Mouse (Mus musculus) forebrain, embryonic 11.5 days (tissue): Measurements from ENCODE around the gene H1f0. TPM values are rescaled to one million over a fixed set of nuclear protein-coding genes. Genes with fewer than 3 reads are reported as not detected.
"Not testable (repeated sequence)": the region's sequence is repeated elsewhere in the genome, so short reads cannot be mapped to it uniquely, and the experiment has no call there.

Source experiments
- ATAC-seq: fragments of 200-750 bp; cut with Nextera tagmentation; replicated peaks from 2 replicates; pipeline ENCODE4 v1.8.0; 2017; ENCODE audit warnings: moderate TSS enrichment; ENCODE audit not compliant: low FRiP score
- DNase-seq: peaks from one replicate; pipeline ENCODE4 v3.0.0-alpha.2; 2017; ENCODE audit warnings: low spot score
- H3K27ac ChIP-seq: fragments of 300-500 bp; sonication (generic); 2 replicates; pipeline ENCODE4 v1.5.1; 2014; ENCODE audit warnings: low read depth, low read length
- H3K27me3 ChIP-seq: fragments of 300-500 bp; sonication (generic); 2 replicates; pipeline ENCODE4 v1.6.1; 2014; ENCODE audit warnings: mild to moderate bottlenecking, low read length, mixed read lengths; ENCODE audit not compliant: control insufficient read depth, insufficient read depth
- H3K36me3 ChIP-seq: fragments of 300-500 bp; sonication (generic); 2 replicates; pipeline ENCODE4 v1.6.1; 2014; ENCODE audit warnings: mild to moderate bottlenecking, low read length, moderate library complexity, mixed read lengths; ENCODE audit not compliant: control insufficient read depth, insufficient read depth
- H3K4me1 ChIP-seq: fragments of 300-500 bp; sonication (generic); replicated peaks from 2 replicates; pipeline ENCODE4 v1.6.1; 2014; ENCODE audit warnings: low read length, mixed read lengths; ENCODE audit not compliant: control insufficient read depth, insufficient read depth
- H3K4me2 ChIP-seq: fragments of 300-500 bp; sonication (generic); 2 replicates; pipeline ENCODE4 v1.6.1; 2014; ENCODE audit warnings: low read depth, mild to moderate bottlenecking, low read length, moderate library complexity, mixed read lengths; ENCODE audit not compliant: severe bottlenecking
- H3K4me3 ChIP-seq: fragments of 300-500 bp; sonication (generic); 2 replicates; pipeline ENCODE4 v1.5.1; 2014; ENCODE audit warnings: low read depth, low read length
- H3K9ac ChIP-seq: fragments of 300-500 bp; sonication (generic); 2 replicates; pipeline ENCODE4 v1.6.1; 2014; ENCODE audit warnings: low read length
- H3K9me3 ChIP-seq: fragments of 300-500 bp; sonication (generic); 2 replicates; pipeline ENCODE4 v1.6.1; 2016; ENCODE audit warnings: low read length, mixed read lengths; ENCODE audit not compliant: control insufficient read depth
- WGBS: fragments of 180-500 bp; shearing (Covaris S2); extraction: QIAGEN DNeasy Blood & Tissue Kit; methylation state at CpG from one replicate; pipeline ENCODE4 v1.1.7; 2014; 5-methylcytosine and 5-hydroxymethylcytosine counted together
- polyA plus RNA-seq: library from polyadenylated mRNA; unstranded; fragments of >200 nt; fragmentation: Nextera tagmentation; extraction: Ambion mirVana; gene quantifications from 2 replicates; pipeline ENCODE4 v1.2.1, GENCODE M21; 2014

Gene H1f0
- polyA plus RNA-seq, 1 experiment from 2014 or later, result 349 TPM

DNA sequence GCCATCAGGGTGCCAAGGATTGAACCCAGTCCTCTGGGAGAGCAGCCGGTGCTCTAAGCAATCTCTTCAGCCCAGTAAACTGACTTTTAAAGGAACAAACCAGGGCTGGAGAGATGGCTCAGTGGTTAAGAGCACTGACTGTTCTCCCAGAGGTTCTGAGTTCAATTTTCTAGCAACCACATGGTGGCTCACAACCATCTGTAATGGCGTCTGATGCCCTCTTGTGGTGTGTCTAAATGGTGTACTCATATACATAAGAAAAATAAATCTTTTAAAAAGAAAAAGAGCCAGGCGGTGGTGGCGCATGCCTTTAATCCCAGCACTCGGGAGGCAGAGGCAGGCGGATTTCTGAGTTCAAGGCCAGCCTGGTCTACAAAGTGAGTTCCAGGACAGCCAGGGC is 20.4 kb upstream of the H1f0 start:
- H3K27me3 ChIP-seq, DNase-seq, H3K4me1 ChIP-seq, H3K9ac ChIP-seq, H3K4me2 ChIP-seq, H3K36me3 ChIP-seq, H3K27ac ChIP-seq, H3K9me3 ChIP-seq, H3K4me3 ChIP-seq, ATAC-seq: not testable (repeated sequence)
- 86% methylated on average over 6 of the region's 6 CpGs for WGBS

DNA sequence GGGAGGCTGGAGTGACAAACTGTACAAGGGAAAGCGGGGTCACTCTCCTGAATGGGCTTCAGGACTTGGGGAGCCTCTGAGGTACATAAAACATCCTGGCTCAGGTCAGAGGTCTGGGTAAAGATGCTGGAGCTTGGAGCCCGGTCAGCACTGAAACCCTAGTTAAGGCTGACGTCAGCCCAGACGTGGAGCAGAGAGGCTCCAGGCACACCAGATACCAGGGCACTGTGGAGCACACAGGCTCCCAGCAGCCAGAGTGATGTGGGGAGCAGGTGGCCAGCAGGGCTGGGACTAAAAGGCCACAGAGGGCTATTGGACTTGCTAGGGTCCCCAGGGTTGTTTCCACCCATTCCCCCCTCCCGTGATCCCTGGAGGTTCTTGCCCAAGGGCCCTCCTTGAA is 18.5 kb upstream of the H1f0 start:
- WGBS, result 70% methylated on average over 5 of the region's 5 CpGs
- Histone ChIP-seq H3K9me3 (no peaks in the 10 kb centered on the region), H3K4me1 (no peaks in the 10 kb centered on the region), H3K36me3 (peaks cover 4% of the 10 kb centered on the region; the same call in 1 of the 2 replicates), H3K27ac (no peak overlapping the region), H3K27me3 (no peaks in the 10 kb centered on the region), H3K9ac (no peak overlapping the region), H3K4me2 (no peak overlapping the region), H3K4me3 (no peak overlapping the region)
- DNase-seq (no peak), ATAC-seq (no peak)

DNA sequence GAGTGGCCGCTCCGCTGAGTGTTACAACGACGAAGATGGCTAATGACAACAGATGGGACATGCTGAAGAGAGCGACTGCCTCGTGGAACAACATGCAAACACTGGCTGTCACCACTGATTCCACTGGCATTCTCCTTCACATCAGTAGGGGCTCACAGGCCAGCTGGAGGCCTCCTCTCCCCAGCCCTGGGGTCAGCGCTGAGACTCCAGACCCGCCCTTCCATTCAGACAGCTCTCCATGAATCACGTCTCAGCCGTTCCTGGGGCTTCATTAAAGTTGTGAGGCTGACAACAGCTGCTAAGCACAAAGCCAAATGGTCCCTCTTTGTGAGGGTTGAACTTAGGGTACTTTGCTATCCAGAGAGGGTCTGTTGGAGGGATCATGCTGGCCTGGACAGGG is 16.7 kb upstream of the H1f0 start:
- WGBS, result 59% methylated on average over 10 of the region's 10 CpGs
- Histone ChIP-seq H3K27ac (no peak overlapping the region), H3K4me2 (no peak overlapping the region), H3K4me3 (no peak overlapping the region), H3K9me3 (no peaks in the 10 kb centered on the region), H3K36me3 (no peaks in the 10 kb centered on the region), H3K4me1 (no peaks in the 10 kb centered on the region), H3K9ac (no peak overlapping the region), H3K27me3 (no peaks in the 10 kb centered on the region)
- no peak for DNase-seq
- no peak for ATAC-seq

DNA sequence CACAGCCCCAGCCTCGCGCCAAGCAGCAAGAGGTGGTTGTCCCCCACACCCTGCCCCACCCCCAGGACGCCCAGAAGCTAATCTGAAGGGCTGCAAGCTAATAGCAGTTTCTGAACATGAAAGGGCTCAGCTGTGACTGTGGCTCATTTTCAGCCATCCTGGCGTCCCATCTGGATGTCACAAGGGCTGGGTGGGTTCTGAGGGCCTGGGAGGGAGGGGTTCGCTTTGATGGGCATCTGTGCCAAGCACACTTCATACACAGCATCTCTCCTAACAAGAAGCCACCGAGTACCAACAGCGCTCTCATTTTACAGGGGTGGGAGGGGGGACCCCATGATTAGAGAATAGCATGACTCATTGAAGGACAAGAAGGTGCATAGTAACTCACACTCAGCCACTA is 14.9 kb upstream of the H1f0 start:
- no peak for DNase-seq
- Histone ChIP-seq H3K4me1 (no peaks in the 10 kb centered on the region), H3K9me3 (no peaks in the 10 kb centered on the region), H3K4me2 (no peak overlapping the region), H3K36me3 (no peaks in the 10 kb centered on the region), H3K4me3 (no peak overlapping the region), H3K27me3 (no peaks in the 10 kb centered on the region), H3K27ac (no peak overlapping the region), H3K9ac (no peak overlapping the region)
- ATAC-seq, result no peak
- 72% methylated on average over 7 of the region's 7 CpGs for WGBS

DNA sequence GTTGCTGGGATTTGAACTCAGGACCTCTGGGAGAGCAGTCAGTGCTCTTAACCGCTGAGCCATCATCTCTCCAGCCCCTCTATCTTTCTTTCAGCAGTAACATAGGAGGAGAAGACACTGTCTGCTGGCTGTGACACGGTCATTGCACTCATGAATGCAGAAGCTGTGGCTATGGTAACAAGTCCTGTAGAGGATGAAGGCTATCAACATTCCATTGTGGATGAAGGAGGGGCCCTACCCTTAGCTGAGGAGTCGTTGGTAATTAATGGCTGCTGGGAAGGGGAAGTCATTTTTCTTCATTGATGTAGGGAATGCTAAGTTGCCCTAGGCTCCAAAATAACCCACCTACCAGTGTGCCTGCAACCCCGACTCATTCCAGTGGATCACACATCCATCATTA is 10.1 kb upstream of the H1f0 start:
- no peaks in the 10 kb centered on the region for H3K27me3 ChIP-seq
- no peaks in the 10 kb centered on the region for H3K36me3 ChIP-seq
- ATAC-seq (no peak), DNase-seq (no peak)
- H3K9me3 ChIP-seq, result no peaks in the 10 kb centered on the region
- no peaks in the 10 kb centered on the region for H3K4me1 ChIP-seq
- no peak overlapping the region for H3K4me2 ChIP-seq
- no peak overlapping the region for H3K4me3 ChIP-seq
- no peak overlapping the region for H3K27ac ChIP-seq
- WGBS, result 53% methylated on average over 4 of the region's 4 CpGs
- H3K9ac ChIP-seq, result no peak overlapping the region

DNA sequence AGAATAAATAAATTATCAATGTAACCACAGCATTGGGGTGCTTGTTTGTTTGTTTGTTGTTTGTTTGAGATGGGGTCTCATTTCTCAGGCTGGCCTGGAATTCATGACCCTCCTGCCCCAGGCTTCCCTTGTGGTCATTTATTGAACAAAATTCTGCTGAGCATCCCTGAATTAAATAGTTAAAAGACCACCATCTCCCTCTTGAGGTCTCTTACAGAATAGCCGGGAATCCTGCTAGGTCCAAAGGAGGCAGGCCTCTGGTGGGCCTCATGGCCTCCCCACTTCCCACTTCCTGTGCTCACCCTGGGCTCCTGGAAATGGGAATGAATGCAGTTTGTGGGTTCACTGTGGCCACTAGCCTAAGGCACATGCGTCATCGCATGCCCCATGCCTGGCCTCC is 9.4 kb upstream of the H1f0 start:
- DNase-seq (no peak), ATAC-seq (no peak)
- H3K27ac ChIP-seq, result no peak overlapping the region
- 67% methylated on average over 3 of the region's 3 CpGs for WGBS
- no peaks in the 10 kb centered on the region for H3K27me3 ChIP-seq
- no peaks in the 10 kb centered on the region for H3K4me1 ChIP-seq
- H3K9me3 ChIP-seq, result no peaks in the 10 kb centered on the region
- H3K4me3 ChIP-seq, result no peak overlapping the region
- no peak overlapping the region for H3K9ac ChIP-seq
- H3K36me3 ChIP-seq, result no peaks in the 10 kb centered on the region
- H3K4me2 ChIP-seq, result no peak overlapping the region

DNA sequence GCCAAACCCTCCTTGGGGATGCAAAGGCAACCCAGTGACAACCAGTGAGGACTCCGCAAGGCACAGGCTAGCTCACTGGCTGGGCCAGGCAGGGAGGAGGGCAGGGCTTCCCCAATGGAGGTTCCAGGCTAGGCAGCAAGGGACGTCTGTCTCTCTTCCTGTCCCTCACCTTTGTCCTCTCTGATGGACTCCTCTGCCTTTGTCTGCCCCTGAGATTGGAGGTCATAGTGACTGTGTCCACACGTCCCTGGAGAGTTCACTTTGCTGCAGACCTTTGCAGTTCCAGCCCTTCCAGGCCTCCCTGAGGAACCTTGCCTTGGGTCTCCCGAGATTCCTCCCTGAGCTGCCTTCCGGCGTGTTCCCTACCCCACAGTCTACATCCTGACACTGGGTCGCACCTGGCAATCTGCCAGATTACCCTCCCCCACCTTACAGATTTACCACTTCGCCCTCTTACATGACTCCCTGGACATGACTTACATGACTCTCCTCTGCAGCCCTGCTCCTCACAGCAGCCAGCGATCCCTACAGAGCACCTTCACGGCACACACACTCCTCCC is 5.5 kb upstream of the H1f0 start:
- no peaks in the 10 kb centered on the region for H3K9me3 ChIP-seq
- H3K27me3 ChIP-seq, result peaks cover 2% of the 10 kb centered on the region; the same call in 1 of the 2 replicates
- WGBS, result 75% methylated on average over 10 of the region's 10 CpGs
- peaks cover 10% of the 10 kb centered on the region; the same call in 1 of the 2 replicates for H3K4me1 ChIP-seq
- DNase-seq (no peak), ATAC-seq (no peak)
- H3K4me2 ChIP-seq, result no peak overlapping the region
- no peak overlapping the region for H3K4me3 ChIP-seq
- H3K27ac ChIP-seq, result no peak overlapping the region
- no peak overlapping the region for H3K9ac ChIP-seq
- H3K36me3 ChIP-seq, result no peaks in the 10 kb centered on the region

DNA sequence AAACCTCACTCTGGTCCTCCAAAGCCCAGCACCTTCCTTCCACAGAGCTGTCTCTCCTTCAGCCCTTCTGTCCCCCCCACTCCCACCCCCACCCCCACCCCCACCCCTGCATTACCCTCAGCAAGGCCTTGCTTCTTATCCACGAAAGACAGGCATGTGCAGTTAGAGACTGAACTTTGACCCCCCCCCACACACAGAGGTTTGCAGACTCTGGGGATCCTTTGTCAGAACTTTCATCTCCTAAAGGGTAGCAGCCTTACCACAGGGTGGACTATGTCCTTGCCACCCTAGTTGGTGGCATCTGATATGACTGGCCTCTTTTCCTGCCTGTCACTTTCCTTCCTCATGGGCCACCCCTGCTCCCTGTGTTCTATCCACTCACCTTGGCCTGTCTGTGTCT is 4.9 kb upstream of the H1f0 start:
- no peak overlapping the region for H3K27ac ChIP-seq
- no peaks in the 10 kb centered on the region for H3K36me3 ChIP-seq
- H3K27me3 ChIP-seq, result peaks cover 2% of the 10 kb centered on the region; the same call in 1 of the 2 replicates
- WGBS, result 80% methylated on average over 1 of the region's 1 CpGs
- DNase-seq, result no peak
- H3K4me1 ChIP-seq, result peaks cover 10% of the 10 kb centered on the region; the same call in 1 of the 2 replicates
- no peaks in the 10 kb centered on the region for H3K9me3 ChIP-seq
- H3K9ac ChIP-seq, result no peak overlapping the region
- H3K4me3 ChIP-seq, result no peak overlapping the region
- no peak overlapping the region for H3K4me2 ChIP-seq
- ATAC-seq, result no peak

DNA sequence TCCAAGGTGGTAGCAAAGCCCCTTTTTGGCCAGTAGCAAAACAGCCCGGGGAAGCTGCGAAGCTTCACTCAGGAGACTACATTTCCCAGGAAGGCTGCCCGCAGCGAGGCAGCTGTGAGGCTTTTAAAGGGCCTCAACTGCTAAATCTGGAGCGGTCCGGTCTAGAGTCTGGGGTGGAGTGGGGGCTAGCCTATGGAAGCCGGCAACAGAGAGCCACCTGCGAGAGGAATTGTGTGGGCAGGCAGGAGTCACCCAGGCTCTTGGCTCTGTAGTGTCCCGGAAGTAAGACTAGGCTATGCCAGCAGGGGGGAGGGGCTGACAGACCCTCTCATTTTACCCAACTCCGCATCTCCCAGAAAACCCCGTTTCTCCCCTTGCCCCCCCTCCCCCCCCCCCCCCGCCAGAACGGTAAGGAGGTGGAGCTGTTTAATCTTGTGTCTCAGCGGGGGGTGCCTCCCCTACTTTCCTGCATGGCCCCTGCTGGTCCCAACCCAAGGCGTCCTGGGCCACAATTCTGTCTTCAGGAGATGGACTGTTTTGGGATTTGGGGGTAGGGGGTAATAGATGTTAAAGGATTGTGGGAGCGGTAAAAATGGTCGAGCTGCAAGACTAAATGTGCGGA is 2.5 kb upstream of the H1f0 start:
- DNase-seq (peak; percentile 59), ATAC-seq (no peak)
- Histone ChIP-seq H3K4me3 (no peak overlapping the region), H3K27ac (no peak overlapping the region), H3K4me1 (peaks cover 13% of the 10 kb centered on the region; the same call in 1 of the 2 replicates), H3K9me3 (no peaks in the 10 kb centered on the region), H3K27me3 (peaks cover 2% of the 10 kb centered on the region; the same call in 1 of the 2 replicates), H3K9ac (peak overlapping the region; percentile 48), H3K4me2 (peak overlapping the region; percentile 27; the same call in 1 of the 2 replicates), H3K36me3 (no peaks in the 10 kb centered on the region)
- WGBS, result 7% methylated on average over 16 of the region's 18 CpGs
